Mouse (Mus musculus): ENCODE data around the gene Lpar3.

Gene Lpar3

DNA sequence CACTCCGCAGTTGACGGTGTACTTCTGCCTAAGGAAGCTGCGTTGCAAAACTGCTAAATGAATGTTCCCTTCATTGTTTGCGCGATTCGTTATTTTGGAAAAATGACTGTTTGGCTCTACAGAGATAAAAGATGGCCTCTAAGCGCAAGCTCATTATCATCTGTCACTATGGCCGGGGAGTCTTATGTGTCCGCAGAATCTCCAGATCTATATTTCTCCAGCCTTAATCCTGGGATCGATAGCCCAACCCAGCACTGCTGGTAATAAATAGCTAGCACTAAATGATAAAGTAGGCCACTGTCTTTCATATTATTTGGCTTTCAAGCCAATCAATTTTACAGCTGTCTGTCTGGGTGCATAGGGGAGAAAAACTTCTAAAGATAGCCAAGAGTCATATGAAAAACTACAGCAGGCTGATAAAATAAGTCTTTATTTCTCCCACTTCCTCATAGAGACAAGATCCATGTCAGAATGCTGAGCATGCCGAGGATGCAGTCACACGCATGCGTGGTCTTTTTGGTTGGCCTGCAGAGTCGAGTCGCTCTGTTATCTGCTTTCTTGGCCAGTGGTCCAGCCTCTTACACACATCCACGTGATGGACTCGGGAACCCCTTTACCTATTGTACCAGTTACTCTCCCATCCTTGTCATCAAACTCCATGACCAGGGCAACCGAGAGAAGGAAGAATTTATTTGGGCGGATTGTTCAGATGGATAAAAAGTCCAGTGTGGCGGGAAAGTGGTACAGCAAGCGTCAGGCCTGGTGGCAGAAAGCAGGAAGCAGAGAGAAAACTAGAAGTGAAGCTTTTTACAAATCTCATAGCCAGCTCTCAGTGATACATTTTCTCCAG lies 84.0 kb downstream of the Lpar3 start:
- TF ChIP-seq GATA4 (IDR thresholded peaks at IDR 0.05; ENCODE audit: insufficient replicate concordance, low read length) = no peak

DNA sequence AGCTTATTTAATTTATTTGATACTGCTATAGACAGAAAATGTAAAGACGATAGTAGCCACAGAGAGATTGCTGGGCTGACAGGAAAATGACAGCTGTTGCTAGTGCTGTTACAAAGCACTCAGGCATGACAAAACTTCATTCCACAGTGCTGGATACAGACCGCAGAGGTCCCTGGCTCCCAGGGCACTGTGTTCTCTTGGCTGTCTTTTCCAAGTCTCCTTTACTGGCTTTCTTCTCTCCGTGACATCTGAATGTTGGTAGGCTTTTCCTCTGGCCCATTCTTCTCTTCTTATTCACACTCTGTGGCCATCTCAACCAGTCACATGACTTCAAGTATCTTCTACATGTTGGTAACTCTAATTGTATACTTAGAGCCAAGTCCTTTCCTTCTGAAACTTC lies 86.6 kb downstream of the Lpar3 start:
- TF ChIP-seq GATA4 (IDR thresholded peaks at IDR 0.05; ENCODE audit: insufficient replicate concordance, low read length) = no peak

DNA sequence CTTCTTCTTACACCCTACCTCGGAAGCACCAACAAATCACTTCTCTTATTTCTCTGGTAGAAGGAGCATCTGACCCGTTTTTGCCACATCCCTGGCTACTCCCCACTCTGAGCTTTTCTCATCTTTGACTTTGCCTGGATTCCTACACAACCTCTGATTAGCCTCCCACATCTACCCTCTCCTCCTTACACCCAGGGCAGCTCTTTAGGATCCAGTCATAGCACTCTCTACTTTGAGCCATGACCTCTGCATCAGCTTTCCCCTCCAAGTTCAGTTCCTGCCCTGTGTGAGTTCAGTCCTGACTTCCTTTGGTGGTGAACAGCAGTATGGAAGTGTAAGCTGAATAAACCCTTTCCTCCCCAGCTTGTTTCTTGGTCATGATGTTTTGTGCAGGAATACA lies 87.1 kb downstream of the Lpar3 start:
- TF ChIP-seq GATA4 (IDR thresholded peaks at IDR 0.05; ENCODE audit: insufficient replicate concordance, low read length) = no peak

DNA sequence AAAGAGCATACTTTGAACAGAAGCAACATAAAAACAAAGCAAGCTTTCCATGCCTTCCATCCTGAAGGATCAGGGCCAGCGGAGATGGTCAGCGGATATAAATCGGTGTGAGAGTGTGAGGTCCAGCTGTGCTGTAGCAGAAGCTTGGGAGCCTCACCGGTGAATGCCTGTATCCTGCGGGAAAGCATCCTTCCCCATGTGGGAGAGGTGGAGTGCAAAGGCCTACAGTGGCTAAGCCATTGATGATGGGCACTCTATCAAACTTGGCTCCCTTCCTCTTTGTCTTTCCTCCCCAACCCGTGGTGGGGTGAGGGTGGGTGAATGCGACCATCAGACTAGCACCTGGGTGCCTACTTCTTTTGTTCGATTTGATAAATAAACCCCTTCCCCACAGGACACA lies 88.8 kb downstream of the Lpar3 start:
- TF ChIP-seq GATA4 (IDR thresholded peaks at IDR 0.05; ENCODE audit: insufficient replicate concordance, low read length) = no peak

DNA sequence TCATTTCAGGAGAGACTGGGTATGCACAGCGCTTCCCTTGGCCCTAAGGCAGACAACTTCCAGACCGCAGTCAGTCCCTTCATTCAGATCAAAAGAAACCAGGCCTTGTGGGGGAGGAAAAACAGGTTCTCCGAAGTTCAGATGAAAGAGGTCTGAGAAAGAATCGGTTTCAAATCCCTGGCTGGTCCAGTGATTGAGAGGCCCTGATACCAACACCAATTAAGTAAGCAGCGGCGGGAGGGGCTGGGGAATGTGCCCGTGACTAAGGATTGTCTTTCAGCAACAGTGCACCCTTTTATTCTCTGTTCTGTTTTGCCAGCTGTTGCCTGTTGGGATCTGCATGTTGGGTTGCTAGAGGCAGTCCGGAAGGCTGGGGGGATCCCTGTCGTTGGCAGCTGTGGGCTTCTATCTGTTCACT lies 90.4 kb downstream of the Lpar3 start:
- TF ChIP-seq GATA4 (IDR thresholded peaks at IDR 0.05; ENCODE audit: insufficient replicate concordance, low read length) = no peak

DNA sequence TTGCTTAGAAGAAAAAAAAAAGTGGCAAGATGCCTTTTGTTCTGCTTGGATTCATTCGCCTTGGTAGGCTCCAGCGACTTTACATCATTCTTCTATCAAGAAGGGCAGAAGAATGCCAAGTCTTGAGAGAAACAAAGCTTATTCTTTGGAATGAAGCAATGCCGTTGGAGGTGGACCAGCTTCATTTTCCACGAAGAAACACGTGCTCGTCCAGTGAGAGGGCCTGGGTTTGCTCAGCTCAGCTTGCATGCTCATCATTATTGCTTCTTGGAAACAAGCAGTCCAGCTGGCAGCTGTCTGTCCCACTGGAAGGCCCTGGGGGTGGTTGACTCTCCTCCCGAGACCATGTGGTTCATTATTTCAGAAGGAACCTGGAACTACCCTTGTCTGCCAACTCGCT lies 94.7 kb downstream of the Lpar3 start:
- TF ChIP-seq GATA4 (IDR thresholded peaks at IDR 0.05; ENCODE audit: insufficient replicate concordance, low read length) = no peak

DNA sequence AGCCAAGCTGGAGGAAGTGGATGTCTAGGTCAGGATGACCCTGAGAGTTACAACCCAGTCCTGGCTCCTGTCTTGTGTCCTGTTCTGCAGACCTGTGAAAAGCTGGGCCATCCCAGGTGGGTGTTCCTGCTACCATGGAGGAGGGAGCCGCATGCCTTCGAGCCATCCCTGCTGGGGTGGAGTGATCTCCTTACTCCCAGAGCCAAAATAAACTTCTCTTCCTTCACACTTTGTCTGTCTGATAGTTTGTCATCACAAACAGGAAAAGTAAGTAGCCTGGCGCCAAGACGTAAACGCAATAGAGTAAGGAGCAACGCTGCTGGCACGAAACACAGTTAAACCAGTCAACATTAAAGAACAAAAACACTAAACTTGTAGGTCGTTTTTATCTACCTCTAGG lies 95.5 kb downstream of the Lpar3 start:
- no peak for TF ChIP-seq GATA4 (IDR thresholded peaks at IDR 0.05; ENCODE audit: insufficient replicate concordance, low read length)

DNA sequence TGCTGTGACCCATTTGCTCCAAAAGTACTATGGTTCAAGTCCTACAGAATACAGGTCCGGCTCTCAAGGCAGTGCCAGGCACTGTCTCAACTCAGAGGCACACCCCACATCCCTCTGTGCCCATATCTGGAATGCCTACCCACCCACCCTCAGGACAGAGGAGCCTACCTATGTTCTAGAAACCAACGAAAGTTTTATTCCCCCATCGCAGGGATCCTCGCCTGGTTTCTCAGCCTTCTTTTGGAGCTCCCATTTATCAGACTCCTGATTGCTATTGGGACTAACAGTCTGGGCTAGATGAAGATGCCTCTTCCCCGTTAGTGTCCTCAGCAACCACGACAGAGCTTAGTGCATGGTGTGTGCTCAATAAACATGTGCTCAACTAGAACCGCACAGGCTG lies 96.6 kb downstream of the Lpar3 start:
- TF ChIP-seq GATA4 (IDR thresholded peaks at IDR 0.05; ENCODE audit: insufficient replicate concordance, low read length) = no peak

DNA sequence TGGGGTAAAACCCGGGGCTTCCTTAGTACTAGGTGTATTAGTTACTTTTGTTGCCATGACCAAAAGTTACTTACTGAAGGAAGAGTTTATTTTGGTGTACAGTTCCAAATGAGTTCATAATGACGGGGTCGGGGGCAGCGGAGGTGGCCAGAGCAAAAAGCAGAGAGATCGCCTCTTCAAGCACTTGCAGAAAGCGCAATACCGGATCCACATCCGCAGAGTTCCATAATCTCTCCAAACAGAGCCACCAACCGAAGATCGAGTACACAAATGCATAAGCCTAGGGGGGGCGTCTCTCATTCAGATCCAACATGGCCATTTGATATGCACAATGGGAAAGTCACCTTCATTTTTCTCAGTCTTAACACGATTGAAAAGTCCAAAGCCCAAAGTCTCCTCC lies 97.1 kb downstream of the Lpar3 start:
- TF ChIP-seq GATA4 (IDR thresholded peaks at IDR 0.05; ENCODE audit: insufficient replicate concordance, low read length) = no peak

DNA sequence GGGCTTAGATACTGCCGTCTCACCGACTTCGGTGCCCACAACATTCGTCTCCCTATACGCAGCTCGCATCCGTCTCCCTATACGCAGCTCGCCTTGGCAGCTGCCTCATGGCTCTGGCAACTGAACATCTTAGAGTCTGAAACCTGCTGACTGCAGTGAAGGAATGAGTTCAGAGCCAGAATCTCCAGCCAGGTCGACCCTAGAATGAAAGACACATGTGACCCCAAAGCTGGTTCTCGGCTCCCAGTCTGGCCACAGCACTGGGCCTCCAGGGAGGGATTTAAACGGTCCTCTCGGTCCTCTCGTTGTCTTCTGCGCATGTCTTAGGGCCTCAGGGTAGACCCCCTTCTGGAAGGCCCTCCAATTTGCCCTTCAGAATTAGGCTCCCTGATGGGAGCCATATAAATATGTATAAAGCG lies 97.8 kb downstream of the Lpar3 start:
- no peak for TF ChIP-seq GATA4 (IDR thresholded peaks at IDR 0.05; ENCODE audit: insufficient replicate concordance, low read length)

DNA sequence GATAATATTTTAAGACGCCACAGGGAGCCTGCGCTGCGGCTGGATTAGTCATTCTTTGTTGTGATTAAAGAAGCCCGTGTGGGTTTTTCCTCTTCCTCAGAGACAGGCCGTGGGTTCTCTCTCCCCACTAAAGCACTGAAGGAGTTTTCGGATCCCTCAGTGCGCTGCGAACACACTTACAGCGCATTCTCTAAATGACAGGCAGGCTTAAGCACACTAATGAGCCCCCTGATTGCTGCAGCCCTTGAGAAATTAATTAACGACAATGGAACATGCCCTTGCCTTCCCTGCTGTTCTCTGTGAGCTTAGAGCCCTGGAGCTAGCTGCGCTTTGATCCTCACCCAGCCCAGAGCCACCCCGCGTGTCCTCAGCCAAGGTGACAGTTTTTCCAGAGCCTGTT lies 98.2 kb downstream of the Lpar3 start:
- no peak for TF ChIP-seq GATA4 (IDR thresholded peaks at IDR 0.05; ENCODE audit: insufficient replicate concordance, low read length)

DNA sequence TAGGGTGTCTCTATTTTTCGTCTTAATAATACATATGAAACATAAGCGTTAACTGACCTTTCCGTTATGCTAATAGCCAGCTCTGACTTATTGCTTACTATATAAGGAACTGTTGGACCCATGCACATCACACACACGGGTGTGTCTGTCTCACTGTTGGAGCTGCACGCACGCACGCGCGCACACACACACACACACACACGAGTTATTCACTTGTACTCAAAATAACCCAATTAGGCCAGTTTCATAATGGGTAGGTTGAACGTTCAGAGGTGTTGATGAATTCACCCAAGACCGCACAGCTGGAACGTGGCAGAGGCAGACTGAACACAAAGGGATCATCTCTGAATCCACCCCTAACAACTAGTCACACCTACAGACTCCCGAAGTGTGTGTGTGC lies 98.7 kb downstream of the Lpar3 start:
- no peak for TF ChIP-seq GATA4 (IDR thresholded peaks at IDR 0.05; ENCODE audit: insufficient replicate concordance, low read length)

DNA sequence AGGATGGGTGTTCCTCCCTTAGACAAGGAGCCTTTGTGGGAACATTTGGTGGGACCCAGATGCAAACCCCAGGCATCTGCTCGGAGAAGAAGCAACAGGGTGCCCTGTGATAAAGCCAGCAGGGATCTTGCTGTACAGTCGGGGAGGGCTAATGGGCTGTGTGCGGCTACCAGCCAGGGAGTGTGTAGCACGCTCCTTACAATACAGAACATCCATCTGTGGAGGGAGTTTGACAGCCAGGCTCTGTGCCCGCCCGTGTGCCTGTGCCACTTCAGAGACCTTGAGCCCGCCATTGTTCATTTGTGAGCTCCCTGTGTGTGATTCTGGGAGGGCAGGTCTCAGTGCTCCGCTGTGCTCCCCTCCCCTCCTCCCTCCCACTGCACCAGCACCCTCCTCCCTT lies 104.2 kb downstream of the Lpar3 start:
- no peak for TF ChIP-seq GATA4 (IDR thresholded peaks at IDR 0.05; ENCODE audit: insufficient replicate concordance, low read length)

DNA sequence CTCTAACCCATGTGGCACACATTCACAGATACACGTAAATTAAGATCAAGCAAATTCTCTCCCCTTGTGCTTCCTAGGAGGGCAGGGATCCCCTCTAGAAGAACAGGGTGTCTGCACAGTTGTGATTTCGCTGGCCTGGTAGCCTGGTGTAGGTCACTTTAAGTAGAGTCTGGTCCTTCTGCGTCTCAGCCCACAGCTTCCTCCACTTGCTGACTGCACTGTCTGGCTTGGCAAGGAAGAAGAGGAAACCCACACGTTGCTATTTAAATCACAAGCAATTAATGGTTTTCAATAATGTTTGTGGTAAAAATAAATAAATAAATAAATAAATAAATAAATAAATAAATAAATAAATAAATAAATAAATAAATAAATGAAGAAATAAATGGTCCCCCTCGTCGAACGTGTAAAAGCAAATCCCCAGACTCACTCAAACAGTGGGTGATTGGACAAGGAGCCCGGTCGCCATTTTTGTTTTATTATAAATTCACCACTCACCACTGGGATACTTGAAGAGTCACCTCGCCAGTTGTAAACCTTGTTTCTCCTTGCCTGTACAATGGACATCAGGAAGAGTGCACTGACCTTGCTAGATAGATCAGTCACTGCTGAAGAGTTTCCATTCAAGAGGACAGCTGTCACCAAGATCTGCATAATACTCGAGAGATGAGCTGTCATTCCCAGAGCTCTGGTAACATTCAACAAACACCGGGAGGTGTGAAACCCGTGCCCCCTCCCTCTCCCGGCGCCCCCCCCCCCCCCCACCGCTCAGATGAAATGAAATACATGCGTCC lies 106.2 kb downstream of the Lpar3 start:
- no peak for TF ChIP-seq GATA4 (IDR thresholded peaks at IDR 0.05; ENCODE audit: insufficient replicate concordance, low read length)

DNA sequence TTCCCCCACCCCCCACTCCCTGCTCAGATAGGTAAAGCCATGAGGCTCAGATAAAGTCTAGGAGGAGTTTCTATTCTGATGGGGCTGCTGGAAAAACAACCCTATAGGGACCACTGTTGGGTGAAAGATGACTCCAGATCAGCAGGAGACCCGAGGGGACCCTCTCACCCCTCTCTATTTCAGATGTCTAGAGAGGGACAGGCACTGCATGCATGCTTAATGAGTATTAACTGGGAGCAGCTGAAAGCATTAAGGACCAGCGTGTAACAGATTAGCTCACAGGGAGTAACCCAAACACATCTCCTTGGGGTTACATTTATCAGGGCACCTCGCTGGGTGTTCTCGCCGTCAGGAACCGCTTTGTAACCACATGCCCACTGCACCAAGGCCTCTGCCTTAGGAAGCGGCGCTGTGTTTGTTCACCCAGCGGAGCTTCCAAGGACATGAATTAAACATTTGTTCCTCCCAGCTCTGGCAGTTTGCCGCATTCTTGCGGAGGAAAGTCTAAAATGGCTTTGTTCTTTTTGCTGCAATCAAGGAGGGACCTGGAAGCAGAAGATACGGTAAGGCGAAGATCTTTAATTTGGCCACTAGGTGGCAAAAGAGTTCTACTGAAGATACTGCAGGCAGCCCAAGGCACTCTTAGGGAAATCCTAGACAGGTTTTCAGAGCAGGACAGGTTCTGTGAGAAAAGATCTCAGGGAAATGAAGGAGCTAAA lies 106.9 kb downstream of the Lpar3 start:
- TF ChIP-seq GATA4 (IDR thresholded peaks at IDR 0.05; ENCODE audit: insufficient replicate concordance, low read length) = no peak

DNA sequence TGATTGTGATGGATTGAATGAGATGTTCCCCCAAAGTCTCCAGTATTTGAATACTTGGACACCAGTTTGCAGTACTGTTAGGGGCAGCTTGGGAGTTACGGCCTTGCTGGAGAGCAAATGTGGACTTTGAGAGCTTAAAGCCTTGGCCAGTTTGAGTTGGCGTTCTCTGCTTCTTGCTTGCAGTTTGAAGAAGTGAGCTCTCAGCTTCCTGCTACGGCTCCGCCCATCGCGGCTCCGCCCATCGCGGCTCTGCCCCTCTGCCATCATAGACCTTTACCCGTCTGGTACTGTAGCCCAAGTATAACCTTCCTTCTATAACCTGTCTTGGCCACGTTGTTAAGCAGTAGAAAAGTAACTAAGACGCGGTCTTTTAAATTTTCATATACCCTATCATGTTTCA lies 108.0 kb downstream of the Lpar3 start:
- TF ChIP-seq GATA4 (IDR thresholded peaks at IDR 0.05; ENCODE audit: insufficient replicate concordance, low read length) = no peak

Measured in liver, adult (tissue).